Mouse (Mus musculus): ENCODE results near the gene A930017K11Rik.

Gene A930017K11Rik

DNA sequence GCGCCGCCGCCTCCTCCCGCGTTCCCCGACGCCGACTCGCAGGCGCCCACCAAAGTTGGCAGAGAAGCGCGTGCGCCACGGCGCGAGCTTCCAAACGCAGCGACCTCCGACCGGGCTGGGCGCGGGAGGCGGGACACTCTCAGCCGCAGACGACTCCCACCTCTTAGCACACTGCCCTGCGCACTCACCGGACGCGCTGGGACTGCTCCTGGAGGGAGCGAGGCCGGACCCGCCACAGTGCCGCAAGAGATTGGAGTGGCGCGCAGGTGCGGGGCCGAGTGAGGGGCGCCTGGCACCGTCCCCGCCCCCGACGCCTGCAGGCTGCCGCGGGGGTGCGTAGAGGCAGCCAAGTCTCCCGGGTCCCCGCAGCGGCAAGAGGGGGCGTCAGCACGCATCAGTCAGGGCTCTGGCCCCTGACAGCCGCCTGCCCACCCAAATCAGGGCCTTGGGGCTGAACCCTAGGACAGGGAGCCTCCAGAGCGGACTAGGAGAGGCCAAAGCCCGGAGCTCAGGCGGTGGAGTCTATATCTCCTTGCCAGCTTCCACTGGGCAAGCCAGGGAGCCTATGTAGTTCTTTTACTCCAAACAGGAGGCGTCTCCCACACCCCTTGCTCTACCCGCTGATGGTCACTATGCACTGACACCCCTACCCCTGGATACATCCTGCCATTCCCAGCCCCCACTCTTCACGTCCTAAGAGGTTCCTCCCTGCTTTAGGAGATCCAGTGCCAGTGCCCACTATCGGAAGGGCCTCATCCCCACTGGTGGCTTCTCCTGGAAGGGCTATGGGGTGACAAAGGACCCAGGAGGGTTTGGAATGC lies at the start of gene A930017K11Rik:
A930017K11Rik (minus strand) TSS at position 763 of the 821 bp plus-strand sequence.
- in situ Hi-C loops (cut with MboI; ENCODE audit: unreplicated experiment in 2 of 2): no loop called here

DNA sequence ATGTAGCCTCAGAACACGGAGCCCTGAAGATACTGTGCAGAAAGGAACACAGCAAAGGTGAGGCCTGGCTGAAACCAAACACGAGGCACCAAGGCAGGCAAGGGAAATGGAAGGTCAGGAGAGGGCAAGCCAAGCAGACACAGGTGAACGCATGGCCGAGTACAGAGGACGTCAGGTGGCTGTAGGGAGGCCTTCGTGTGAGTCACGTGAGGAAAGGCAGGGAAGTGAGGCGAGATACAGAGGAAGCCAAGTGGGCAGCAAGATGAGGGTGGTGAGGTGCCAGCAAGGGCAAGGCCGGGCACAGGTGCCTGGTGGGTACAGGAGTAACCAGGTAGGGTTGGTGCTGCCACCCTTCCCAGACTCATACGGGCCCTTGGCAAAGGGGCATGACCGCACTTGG lies 46.1 kb upstream of the A930017K11Rik start:
- in situ Hi-C loops (cut with MboI; ENCODE audit: unreplicated experiment in 2 of 2): no loop called here

DNA sequence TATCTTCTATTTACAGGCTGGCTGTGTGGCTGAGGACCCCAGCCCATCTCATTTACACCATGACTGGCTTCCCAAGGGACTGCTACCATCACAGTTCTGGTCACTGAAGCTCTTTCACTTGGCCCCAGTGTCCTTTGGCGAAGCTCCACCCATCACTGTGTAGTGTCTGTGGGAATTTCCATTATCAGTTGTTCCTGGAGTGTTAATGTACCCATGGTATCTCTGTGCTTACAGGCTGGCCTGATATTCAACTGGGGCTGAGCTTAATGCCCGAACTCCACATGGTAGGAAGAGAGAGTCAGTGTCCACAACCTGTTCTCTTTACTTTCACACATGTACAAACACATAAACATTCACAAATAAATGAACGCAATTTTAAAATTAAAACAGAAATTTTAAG lies 41.1 kb upstream of the A930017K11Rik start:
- in situ Hi-C loops (cut with MboI; ENCODE audit: unreplicated experiment in 2 of 2): no loop called here

DNA sequence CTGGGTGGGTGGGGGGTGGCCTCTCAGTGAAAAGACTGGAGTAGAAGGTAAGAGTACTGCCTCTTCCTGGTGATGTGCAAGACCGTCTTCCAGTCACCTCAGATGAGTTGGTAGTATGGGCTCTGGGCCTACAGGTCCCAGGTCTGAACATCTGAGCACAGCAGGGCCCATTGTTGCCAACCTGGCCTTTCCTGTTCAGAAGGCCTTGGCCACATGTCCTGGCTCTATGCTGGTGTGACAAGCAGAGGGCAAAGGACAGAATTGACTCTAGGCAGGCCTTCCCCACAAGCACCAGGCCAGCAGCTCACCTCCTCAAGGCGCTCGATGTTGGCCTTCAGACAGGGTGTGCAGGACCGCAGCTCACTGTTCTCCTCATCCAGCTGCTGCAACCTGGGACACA lies 39.9 kb upstream of the A930017K11Rik start:
- in situ Hi-C loops (cut with MboI; ENCODE audit: unreplicated experiment in 2 of 2): no loop called here

DNA sequence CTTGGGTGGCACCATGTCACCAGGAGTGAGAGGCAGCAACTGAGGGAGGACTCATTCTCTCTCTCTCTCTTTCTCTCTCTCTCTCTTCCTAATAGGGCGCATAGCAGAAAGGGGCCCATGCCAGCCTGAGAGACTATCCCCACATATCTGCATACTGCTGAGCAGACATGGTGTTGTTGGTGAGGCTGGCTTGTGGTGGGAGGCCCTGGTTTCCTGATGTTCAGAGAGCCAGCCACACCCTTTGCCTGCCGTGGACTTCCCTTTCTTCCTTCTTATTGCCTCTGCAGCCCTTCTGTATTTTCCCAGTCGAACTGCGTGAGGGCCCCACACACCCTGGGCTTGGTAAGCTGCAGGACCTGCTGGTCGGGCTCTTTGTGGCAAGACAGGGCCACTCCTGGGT lies 38.0 kb upstream of the A930017K11Rik start:
- in situ Hi-C loops (cut with MboI; ENCODE audit: unreplicated experiment in 2 of 2): no loop called here

DNA sequence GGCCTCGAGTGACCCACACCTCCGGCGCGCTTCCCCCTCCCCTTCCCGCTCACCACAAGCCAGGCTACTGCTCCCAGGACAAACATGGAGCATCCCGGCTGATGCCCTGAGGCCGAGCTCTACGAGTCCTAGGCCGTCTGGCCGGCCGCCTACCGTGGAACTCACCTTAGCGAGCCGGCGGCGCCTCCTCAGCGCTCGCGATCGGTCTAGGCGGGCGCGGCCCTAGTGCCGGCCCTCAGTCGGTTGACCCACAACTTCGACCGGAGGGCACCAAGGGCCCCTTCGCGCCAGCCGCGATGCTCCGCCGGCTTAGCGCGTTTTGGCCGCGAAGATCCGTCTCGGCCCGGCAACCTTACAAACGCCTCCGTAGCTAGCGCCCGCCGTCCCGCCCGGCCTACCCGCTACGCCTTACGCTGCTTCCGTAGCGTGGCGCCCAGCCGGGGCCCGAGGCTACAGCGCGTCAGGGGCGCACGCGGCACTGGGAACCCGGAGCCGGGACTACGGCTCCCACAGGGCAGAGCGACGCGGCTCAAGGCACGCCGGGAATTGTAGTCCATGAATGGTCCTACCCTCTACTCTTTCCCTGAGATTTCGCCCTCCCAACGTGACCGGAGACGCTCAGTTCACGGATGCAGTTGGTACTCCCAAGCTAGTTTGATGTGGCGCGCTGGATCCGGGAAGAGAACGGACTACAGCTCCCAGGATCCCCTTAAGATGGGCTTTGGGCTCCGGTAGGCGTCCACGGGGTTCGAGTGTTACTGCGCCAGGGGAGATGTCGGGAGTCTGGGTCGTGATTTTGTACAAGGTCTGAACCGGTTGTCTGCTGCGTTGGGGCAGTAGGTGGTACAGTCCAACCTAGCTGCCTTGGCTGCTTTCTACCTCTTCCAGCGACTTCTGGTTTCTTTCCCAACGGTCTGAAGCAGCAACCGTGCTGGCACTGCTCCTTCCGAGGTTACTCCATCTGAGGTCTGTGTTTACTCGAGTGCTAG lies 33.2 kb upstream of the A930017K11Rik start, which contains the start of gene Capn15:
Capn15 (minus strand) TSS at position 491 of the 989 bp plus-strand sequence.
- in situ Hi-C loops (cut with MboI; ENCODE audit: unreplicated experiment in 2 of 2): no loop called here

DNA sequence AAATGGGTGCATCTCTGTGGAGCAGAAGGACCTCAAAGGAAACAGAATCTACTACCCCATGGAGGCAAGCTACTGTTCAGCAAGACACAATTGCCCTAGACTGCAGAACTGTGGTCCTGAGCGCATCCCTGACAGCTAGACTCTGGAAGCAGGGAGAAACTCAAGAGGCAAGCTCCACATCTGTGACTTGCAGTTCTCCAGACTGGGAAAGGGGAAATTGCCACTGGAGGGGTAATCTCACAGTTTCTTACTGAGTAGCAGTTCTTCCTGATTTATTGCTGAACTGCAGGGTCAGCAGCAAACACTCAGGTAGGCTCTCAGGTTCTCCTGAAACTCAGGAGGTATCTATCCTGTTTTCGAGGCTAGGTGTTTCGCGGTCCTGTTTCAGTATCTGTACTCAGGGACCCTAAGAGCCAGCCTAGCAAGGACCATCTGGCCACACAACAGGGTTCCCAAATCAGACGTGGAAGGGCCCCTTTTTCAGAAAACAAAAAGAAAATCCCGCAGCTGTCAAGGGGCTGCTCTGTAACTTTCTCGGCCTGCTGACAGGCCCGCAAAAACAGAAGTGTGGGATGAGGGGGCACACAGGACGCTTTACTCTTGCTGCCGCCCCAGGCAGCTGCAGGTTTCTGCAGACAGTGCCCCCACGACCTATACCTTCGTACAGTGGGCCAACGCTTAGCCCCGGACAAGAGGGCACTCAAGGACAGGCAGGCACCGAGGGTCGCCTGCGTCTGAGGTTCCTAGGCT lies 32.4 kb upstream of the A930017K11Rik start:
- in situ Hi-C loops (cut with MboI; ENCODE audit: unreplicated experiment in 2 of 2): no loop called here

DNA sequence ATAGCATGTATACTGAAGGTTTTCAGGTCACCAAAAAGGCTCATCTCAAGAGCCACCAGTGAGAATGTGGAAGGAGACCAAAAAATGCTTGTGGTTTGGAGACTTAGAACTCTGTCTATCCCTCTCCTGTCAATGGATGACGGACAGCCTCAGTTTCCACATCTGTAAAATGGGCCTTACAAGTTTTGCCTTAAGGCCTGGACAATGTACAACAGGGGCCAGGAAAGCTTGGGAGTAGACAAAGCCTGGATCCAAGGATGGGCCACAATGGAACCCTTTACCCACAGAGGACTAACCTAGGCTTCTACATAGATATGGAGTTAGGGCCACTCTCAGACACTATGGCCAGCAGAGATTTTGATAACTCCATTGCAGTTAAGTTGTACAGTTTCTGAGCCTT lies 31.7 kb upstream of the A930017K11Rik start:
- in situ Hi-C loops (cut with MboI; ENCODE audit: unreplicated experiment in 2 of 2): no loop called here

DNA sequence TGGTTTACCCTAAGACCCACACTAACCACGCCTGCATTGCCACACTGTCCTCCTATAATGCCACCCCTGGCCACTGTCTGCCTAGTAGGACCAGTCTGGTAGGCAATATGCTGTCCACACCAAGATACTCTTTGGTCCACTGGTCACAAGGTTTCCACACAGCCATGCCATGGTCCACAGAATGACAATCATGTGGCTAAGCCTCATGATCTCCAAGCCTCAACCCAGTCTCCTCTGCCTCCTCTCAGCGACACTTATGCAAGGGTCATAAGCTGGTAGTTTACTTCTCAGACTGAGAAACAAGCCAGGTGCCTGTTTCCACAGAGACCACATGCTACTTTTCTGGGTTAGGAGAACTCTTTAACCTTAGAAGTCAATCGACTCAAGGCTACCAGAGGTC lies 30.5 kb upstream of the A930017K11Rik start:
- in situ Hi-C loops (cut with MboI; ENCODE audit: unreplicated experiment in 2 of 2): no loop called here

DNA sequence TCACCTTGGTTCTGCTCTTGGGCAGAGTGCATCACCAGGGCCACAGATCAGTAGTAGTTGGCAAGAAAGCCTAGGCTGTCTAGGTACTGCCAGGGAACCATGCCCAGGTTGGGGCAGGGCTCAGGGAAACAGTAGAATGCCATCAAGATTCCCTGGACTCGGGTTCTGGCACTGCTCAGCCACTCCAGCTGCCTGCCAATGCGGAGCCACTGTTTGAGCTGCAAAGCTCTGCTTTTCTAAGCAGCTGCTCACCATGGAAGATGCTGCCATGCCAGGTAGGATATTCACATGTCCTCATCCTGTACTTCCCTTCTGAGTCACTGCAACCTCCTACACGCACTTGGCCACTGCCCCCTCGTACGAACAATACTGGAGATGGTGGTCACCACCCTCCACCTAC lies 28.5 kb upstream of the A930017K11Rik start:
- in situ Hi-C loops (cut with MboI; ENCODE audit: unreplicated experiment in 2 of 2): no loop called here

DNA sequence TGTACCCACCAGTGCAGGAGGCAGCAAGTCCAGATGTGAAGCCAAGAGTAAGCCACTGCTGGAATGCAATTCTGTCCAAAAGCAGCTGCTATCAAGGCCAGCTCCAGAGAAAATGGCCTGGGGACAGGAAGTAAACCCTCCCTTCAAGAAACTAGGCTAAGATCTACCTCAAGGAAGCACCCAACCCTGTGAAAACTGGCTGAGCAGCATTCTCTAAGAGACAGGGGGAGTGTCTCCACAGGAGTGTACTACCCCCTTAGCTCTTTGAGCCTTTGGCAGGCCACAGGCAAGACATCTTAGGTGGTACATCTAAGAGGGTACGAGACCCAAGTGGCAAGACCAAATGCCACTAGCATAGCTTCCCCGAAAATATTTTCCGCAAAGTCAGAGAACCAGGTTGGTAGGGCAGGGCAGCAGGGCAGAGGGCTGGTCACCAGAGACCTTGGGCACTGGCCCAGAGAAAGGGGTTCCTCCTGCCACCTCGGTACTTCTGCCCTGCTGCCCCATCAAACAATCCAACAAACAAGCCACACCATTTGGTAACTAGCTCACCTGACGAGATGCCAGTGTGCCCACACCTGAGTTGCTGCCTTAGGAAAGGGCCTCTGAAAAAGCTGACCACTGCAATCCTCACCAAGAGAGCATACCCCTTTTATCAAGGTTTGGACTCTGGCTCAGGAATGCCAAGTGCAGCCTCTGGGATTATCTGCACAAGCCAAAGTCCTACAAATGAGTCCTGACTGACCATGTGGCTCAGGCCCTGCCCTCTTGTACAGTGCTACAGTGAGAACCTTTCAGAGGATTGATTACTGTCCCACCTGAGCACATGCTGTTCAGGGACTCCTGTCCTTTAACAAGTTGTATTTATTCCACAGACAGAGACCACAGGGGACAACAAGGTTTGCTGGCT lies 27.7 kb upstream of the A930017K11Rik start:
- in situ Hi-C loops (cut with MboI; ENCODE audit: unreplicated experiment in 2 of 2): no loop called here

DNA sequence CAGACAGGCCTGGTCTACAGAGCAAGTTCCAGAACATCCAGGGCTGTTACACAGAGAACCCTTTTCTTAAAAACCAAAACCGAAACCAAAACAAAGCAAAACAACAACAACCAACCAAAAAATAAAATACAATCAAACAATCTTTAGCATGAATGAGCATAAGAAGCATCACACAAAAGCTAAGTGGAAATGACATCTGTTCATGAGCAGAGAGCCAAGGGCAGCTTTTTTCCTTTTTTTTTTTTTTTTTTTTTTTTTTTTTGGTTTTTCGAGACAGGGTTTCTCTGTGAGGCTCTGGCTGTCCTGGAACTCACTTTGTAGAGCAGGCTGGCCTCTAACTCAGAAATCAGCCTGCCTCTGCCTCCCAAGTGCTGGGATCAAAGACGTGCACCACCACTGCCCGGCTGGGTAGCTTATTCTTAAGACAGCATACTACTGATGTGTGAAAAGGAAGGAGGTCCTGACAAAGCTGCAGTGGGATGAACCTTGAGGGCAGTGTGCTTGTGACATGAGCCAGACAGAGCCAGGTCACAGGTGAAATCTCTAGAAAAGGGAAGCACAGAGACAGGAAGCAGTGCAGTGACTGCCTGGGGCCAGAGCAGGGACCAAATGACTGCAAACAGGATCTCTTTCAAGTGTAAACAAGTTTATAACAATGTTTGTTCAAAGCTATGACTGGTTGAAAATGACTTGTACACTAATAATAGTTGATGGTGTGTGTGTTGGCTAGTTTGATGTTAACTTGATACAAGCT lies 18.8 kb upstream of the A930017K11Rik start:
- in situ Hi-C loops (cut with MboI; ENCODE audit: unreplicated experiment in 2 of 2): no loop called here

DNA sequence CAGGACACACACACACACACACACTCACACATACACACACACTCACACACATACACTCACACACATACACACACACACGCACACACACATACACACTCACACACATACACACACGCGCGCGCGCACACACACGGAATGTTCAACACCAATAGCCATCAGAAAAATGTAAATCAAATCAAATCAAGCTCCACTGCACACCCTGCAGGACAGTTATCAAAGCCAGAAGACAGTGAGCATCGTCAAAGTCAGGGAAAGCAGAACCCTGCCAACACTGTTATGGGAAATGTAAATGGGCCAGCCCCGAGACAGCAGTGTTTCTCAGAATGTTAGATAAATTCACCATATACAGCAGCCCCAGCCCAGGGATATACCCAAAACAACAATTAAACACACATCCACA lies 18.1 kb upstream of the A930017K11Rik start:
- in situ Hi-C loops (cut with MboI; ENCODE audit: unreplicated experiment in 2 of 2): no loop called here

DNA sequence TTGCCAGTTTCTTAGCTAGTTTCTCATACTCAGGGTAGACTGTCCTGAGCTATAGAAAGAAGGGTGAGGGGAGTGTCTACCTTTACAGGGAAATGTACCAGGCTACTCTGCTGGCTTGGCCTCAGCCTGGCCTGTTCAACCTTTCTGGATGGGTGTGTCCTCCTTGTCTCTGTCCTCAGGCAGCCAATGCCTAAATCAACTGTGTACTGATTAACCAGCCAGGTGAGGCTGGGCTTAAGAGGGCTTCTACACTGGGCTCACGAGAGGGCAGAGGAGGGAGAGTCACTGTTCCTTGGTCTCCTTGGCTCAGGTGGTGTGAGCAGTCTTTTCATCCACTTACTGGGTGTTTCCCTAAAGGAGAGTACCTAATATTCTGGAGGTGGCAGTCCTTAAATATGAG lies 15.8 kb upstream of the A930017K11Rik start:
- in situ Hi-C loops (cut with MboI; ENCODE audit: unreplicated experiment in 2 of 2): no loop called here

DNA sequence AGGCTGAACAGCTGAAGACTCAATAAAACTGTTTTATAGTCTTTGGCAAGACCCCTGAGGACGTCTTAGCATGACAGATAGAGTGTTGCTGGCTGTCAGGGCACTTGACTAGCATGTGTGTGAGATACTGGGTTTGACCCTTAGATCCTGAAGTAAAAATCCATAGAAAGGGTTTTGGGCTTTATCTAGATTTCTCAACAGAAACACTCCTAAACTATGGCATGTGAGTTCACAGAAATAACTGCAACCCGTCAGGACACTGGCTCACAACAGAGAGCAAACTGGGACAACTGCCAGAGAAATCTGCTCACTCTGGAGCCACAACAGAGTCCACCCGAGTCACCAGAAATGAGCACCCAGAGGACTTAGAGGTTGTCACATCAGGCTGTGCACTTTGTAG lies 15.3 kb upstream of the A930017K11Rik start:
- in situ Hi-C loops (cut with MboI; ENCODE audit: unreplicated experiment in 2 of 2): no loop called here

DNA sequence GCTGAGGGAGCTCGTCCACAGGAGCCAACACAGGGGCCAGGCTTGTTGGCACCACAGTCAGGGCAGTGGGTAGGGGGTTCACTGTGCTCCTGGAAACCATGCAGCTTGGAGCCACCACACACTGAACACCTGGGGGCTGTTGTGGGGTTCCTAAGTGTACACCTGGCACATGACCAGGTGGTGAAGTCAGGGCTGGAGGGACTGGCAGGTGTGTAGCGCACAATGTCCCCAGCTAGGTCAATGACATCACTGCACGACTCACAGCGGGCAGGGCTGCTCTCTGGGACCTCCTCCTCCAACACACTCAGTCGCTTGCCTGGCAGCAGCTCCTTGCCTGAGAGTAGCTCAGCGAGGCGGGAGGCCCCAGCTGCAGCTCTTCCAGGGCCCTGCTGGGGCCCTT lies 11.9 kb upstream of the A930017K11Rik start:
- in situ Hi-C loops (cut with MboI; ENCODE audit: unreplicated experiment in 2 of 2): no loop called here

DNA sequence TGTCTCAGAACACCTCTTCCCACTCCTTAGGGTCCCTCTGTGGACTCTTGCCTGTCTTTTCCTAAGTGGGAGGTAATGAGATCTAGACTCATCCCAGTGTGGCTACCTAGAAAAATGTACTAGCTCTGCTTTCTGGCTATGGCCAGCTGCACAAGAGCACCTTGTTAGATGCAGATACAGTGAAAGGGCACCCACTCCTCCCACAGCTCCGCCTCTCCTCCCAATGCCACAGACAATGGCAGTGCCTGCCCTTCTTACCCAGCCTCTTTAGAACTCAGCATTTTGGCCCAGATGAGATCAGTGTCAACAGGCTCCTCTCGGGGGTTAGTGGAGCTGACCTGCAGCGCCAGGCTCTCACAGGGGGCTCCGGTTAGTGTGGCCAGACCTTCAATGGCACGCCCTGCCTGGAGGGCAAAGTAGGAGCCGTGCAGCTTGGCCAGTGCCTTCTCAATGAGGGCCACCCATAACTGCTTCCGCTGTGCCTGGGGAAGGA lies 10.1 kb upstream of the A930017K11Rik start:
- in situ Hi-C loops (cut with MboI; ENCODE audit: unreplicated experiment in 2 of 2): no loop called here

DNA sequence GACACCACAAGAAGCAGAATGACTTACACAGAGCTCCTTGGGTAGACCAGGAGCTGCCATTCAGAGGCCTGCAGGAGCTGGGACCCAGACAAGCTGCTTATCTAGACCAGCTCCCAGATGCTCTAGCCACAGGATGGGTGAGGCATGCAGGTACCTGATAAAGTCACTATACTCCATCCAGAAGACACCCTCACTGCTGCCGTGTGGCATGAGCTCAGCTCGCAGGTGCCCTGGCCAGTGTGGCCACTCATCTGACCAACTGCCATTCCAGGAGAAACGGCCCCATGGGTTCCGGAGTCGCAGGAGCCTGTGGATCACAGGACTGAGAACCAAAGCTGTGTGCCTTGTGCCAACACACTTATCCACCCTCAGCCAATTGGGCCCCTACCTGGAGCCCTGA lies 9.2 kb upstream of the A930017K11Rik start:
- in situ Hi-C loops (cut with MboI; ENCODE audit: unreplicated experiment in 2 of 2): no loop called here
